Mouse (Mus musculus): ENCODE results near the gene Tgm2. TPM values are rescaled to one million over a fixed set of nuclear protein-coding genes. Genes with fewer than 3 reads are reported as not detected.

Tgm2 gene
- total and polyA plus RNA-seq, 2 experiments from 2014 or later: 6.8 to 13.3 TPM

DNA sequence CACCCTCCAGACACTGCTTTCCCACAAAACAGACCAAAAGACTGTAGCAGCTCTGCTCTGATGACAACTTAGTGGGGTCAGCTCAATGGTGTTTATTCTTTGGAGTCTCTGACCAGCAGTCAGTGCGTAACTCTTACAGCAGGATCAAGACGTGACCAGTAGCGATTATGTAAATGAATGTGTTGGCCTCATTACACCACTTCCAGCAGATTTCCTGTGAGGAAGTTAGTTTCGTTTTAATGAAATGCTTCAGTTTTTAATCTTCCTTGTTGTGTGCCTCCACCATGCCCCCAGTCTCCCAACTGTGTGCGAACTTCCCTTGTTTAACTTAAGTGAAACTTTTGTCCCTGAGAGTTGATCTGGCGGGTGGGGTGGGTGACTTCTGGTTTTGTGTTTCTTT lies 69.5 kb downstream of the Tgm2 start:
- ATAC-seq (ENCODE audit: low FRiP score): no peak
- Histone ChIP-seq H3K27ac (ENCODE audit: low read depth, low read length) (no peak overlapping the region), H3K4me3 (ENCODE audit: low read depth, low read length) (no peak overlapping the region), H3K9ac (replicated peaks; ENCODE audit: low read length, poor library complexity, severe bottlenecking) (no peak overlapping the region), H3K27me3 (ENCODE audit: insufficient read depth, low read length) (no peaks in the 10 kb centered on the region), H3K9me3 (ENCODE audit: low read length) (no peaks in the 10 kb centered on the region), H3K36me3 (ENCODE audit: insufficient read depth, low read length) (peaks cover 27% of the 10 kb centered on the region), H3K4me2 (ENCODE audit: low read depth, low read length, poor library complexity, severe bottlenecking) (no peak overlapping the region), H3K4me1 (ENCODE audit: insufficient read depth, low read length) (no peaks in the 10 kb centered on the region)
- 79% methylated on average over 6 of the region's 6 CpGs for WGBS
- no peak for TF ChIP-seq CTCF (IDR thresholded peaks at IDR 0.05)
- no peak for DNase-seq (ENCODE audit: low spot score)

DNA sequence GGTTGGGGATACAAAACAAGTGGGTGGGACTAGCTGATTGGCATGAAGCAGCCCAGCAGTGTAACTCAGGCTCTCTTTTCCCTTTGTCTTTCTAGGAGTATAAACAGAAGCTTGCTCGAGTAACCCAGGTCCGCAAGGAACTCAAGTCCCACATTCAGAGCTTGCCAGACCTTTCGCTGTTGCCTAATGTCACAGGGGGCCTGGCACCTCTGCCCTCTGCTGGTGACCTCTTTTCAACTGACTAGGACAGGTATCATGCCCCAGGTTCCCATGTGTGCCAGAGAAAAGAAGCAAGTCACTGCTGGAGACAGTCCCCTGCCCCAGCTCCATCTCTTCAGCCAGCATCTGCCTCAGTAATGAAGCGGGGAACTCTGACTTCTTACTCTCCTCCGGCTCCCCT lies 71.4 kb downstream of the Tgm2 start:
- peaks cover 36% of the 10 kb centered on the region for H3K36me3 ChIP-seq (ENCODE audit: insufficient read depth, low read length)
- ATAC-seq (ENCODE audit: low FRiP score): no peak

DNA sequence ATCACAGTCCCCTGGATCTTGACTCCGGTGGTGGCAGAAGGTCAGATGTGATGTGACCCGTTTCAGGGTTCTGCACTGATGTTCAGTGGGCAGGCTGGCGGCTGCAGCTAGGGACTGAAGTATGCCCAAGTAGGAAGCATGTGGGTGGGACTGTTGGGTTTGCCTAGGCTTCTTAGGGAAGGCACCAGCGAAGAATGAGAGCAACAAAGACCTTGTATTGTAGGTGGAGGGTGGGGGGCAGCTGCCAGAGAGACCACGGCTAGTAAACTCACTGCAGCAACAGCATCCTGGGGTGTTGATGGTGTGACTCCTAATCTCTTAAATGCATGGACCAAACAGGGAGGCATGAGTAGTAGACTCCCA lies 74.6 kb downstream of the Tgm2 start:
- ATAC-seq (ENCODE audit: low FRiP score) (no peak), DNase-seq (ENCODE audit: low spot score) (no peak)
- Histone ChIP-seq H3K9ac (replicated peaks; ENCODE audit: low read length, poor library complexity, severe bottlenecking) (no peak overlapping the region), H3K4me2 (ENCODE audit: low read depth, low read length, poor library complexity, severe bottlenecking) (no peak overlapping the region), H3K4me1 (ENCODE audit: insufficient read depth, low read length) (no peaks in the 10 kb centered on the region), H3K27ac (ENCODE audit: low read depth, low read length) (no peak overlapping the region), H3K9me3 (ENCODE audit: low read length) (no peaks in the 10 kb centered on the region), H3K36me3 (ENCODE audit: insufficient read depth, low read length) (peaks cover 41% of the 10 kb centered on the region), H3K4me3 (ENCODE audit: low read depth, low read length) (no peak overlapping the region), H3K27me3 (ENCODE audit: insufficient read depth, low read length) (no peaks in the 10 kb centered on the region)
- no peak for TF ChIP-seq CTCF (IDR thresholded peaks at IDR 0.05)
- 89% methylated on average over 5 of the region's 5 CpGs for WGBS

More for the DNA sequence above, 71.4 kb downstream of the Tgm2 start:
- no peaks in the 10 kb centered on the region for H3K4me1 ChIP-seq (ENCODE audit: insufficient read depth, low read length)
- no peak overlapping the region for H3K4me3 ChIP-seq (ENCODE audit: low read depth, low read length)
- no peaks in the 10 kb centered on the region for H3K9me3 ChIP-seq (ENCODE audit: low read length)
- H3K4me2 ChIP-seq (ENCODE audit: low read depth, low read length, poor library complexity, severe bottlenecking): no peak overlapping the region
- H3K9ac ChIP-seq (replicated peaks; ENCODE audit: low read length, poor library complexity, severe bottlenecking): no peak overlapping the region
- H3K27me3 ChIP-seq (ENCODE audit: insufficient read depth, low read length): no peaks in the 10 kb centered on the region
- peak; percentile 13; the same call in 1 of the 2 replicates for TF ChIP-seq CTCF (IDR thresholded peaks at IDR 0.05)
- WGBS: 80% methylated on average over 5 of the region's 5 CpGs
- DNase-seq (ENCODE audit: low spot score): no peak
- H3K27ac ChIP-seq (ENCODE audit: low read depth, low read length): no peak overlapping the region

DNA sequence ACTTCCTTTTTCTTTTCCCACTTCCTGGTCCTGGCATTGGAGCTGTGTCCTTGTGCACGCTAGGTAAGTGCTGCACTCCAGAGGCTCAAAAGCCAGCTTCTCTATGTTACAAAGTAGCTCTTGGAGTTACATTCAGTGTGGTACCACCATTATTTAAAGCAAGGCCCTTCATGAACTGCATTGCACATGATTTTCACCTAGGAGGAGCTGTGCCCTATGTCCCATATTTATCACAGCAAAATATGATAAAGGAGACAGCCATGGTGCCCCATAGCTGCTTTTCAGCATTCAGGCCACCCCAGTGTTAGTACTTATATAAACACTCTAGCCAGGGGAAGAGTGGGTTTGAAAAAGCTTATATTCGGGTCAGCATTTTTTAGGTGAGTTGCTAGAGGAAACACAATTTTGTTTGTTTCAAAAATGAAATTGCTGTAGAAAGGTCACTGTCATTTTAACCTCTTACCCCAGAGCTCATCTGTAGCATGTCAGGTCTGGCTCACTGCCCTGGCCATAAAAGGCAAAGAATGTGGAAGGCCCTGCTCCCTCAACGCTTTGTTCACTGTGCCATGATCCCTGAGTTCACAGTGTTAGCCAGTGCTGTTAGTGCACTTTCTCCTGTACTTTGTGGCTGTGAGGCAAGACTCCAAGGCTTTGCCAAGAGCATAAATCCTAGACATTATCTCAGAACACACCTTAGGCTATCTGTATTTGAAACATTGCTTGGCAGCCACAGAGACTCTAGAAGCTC lies 75.2 kb downstream of the Tgm2 start:
- ATAC-seq (ENCODE audit: low FRiP score): no peak
- peak; percentile 40 for TF ChIP-seq CTCF (IDR thresholded peaks at IDR 0.05)
- DNase-seq (ENCODE audit: low spot score): no peak
- Histone ChIP-seq H3K27me3 (ENCODE audit: insufficient read depth, low read length) (no peaks in the 10 kb centered on the region), H3K4me2 (ENCODE audit: low read depth, low read length, poor library complexity, severe bottlenecking) (no peak overlapping the region), H3K27ac (ENCODE audit: low read depth, low read length) (no peak overlapping the region), H3K36me3 (ENCODE audit: insufficient read depth, low read length) (peaks cover 36% of the 10 kb centered on the region), H3K9ac (replicated peaks; ENCODE audit: low read length, poor library complexity, severe bottlenecking) (no peak overlapping the region), H3K4me1 (ENCODE audit: insufficient read depth, low read length) (no peaks in the 10 kb centered on the region), H3K4me3 (ENCODE audit: low read depth, low read length) (no peak overlapping the region), H3K9me3 (ENCODE audit: low read length) (no peaks in the 10 kb centered on the region)
- 92% methylated on average over 3 of the region's 3 CpGs for WGBS

DNA sequence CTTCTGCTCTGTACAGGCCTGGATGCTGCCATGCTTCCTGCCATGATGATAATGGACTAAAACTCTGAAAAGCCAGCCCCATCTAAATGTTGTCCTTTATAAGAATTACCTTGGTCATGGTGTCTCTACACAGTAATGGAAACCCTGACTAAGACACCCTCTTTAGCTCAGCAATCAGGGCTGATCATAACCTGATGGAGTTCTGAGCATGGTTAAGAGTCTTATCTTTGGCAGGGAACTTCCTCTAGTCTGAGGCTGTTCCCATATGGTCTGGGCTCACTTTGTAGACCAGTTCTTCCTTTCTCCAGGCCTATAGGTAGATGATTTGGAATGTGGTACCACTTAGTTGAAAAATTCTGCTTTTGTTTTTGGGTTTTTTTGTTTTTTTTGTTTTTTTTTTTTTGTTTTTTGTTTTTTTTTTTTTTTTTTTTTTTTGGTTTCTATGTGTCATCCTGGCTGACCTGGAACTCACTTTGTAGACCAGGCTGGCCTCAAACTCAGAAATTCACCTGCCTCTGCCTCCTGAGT lies 77.7 kb downstream of the Tgm2 start:
- H3K9ac ChIP-seq (replicated peaks; ENCODE audit: low read length, poor library complexity, severe bottlenecking): no peak overlapping the region
- no peaks in the 10 kb centered on the region for H3K27me3 ChIP-seq (ENCODE audit: insufficient read depth, low read length)
- TF ChIP-seq CTCF (IDR thresholded peaks at IDR 0.05): no peak

DNA sequence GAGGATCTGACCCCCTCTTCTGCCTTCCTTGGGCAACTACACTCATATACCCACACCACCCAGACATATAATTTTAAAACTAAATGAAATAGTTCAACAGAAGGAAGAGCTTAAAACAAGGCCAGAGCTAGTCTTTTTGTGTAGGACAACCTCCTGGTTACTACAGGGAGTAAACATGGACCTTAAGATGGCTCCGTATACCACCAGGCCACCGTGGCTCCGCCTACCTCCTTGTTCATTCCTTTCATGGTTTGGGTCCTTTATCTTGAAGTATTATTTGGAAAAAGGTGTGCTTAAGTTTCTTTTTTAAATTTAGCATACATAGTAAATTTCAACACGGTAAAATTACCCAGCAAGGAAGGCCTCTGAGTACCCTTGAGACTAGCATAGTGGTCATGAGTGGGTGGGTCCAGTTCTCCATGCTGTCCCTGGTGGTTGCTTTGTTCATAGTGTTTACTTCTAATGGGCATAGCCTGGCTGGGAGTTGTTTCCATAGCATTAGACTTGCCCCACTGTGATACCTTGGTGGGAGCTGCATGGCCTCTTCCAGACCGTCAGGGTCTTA lies 78.9 kb downstream of the Tgm2 start:
- Histone ChIP-seq H3K27ac (ENCODE audit: low read depth, low read length) (no peak overlapping the region), H3K36me3 (ENCODE audit: insufficient read depth, low read length) (peaks cover 17% of the 10 kb centered on the region), H3K9ac (replicated peaks; ENCODE audit: low read length, poor library complexity, severe bottlenecking) (no peak overlapping the region), H3K27me3 (ENCODE audit: insufficient read depth, low read length) (no peaks in the 10 kb centered on the region), H3K4me2 (ENCODE audit: low read depth, low read length, poor library complexity, severe bottlenecking) (no peak overlapping the region), H3K4me3 (ENCODE audit: low read depth, low read length) (no peak overlapping the region), H3K4me1 (ENCODE audit: insufficient read depth, low read length) (no peaks in the 10 kb centered on the region), H3K9me3 (ENCODE audit: low read length) (no peaks in the 10 kb centered on the region)
- DNase-seq (ENCODE audit: low spot score) (no peak), ATAC-seq (ENCODE audit: low FRiP score) (no peak)
- no peak for TF ChIP-seq CTCF (IDR thresholded peaks at IDR 0.05)
- 96% methylated on average over 5 of the region's 5 CpGs for WGBS

More for the DNA sequence above, 77.7 kb downstream of the Tgm2 start:
- DNase-seq (ENCODE audit: low spot score) (no peak), ATAC-seq (ENCODE audit: low FRiP score) (no peak)
- no peak overlapping the region for H3K4me2 ChIP-seq (ENCODE audit: low read depth, low read length, poor library complexity, severe bottlenecking)
- H3K4me3 ChIP-seq (ENCODE audit: low read depth, low read length): no peak overlapping the region
- H3K36me3 ChIP-seq (ENCODE audit: insufficient read depth, low read length): peaks cover 22% of the 10 kb centered on the region
- H3K9me3 ChIP-seq (ENCODE audit: low read length): no peaks in the 10 kb centered on the region
- H3K4me1 ChIP-seq (ENCODE audit: insufficient read depth, low read length): no peaks in the 10 kb centered on the region
- H3K27ac ChIP-seq (ENCODE audit: low read depth, low read length): no peak overlapping the region
